Mouse (Mus musculus) bone marrow macrophage, adult 2 months (primary cell): ENCODE data around the gene C1ql4.
"Not testable (repeated sequence)": the region's sequence is repeated elsewhere in the genome, so short reads cannot be mapped to it uniquely, and the experiment has no call there.

Source experiments
- CTCF ChIP-seq: IDR thresholded peaks from 2 replicates; pipeline ENCODE4 v1.5.1; 2012; ENCODE audit warnings: low read depth, mild to moderate bottlenecking, low read length, moderate library complexity
- POLR2A ChIP-seq: IDR thresholded peaks from 2 replicates; pipeline ENCODE4 v1.6.1; 2012; ENCODE audit warnings: mild to moderate bottlenecking, low read depth, low read length, borderline replicate concordance

GRCm38 (mm10) chr15:99076011-99076410 lies 11.6 kb downstream of the C1ql4 start:
- TF ChIP-seq CTCF, POLR2A: not testable (repeated sequence)
